Mouse (Mus musculus) 3134 (cell line): ENCODE results near the gene St3gal4.

Source experiments
- DNase-seq: peaks from one replicate; pipeline ENCODE4 v3.0.0-alpha.2; 2011; ENCODE audit warnings: low spot score; ENCODE audit not compliant: insufficient read length; ENCODE audit errors: extremely low read depth

St3gal4 gene

GRCm38 (mm10) chr9:35131637-35132397 lies 12.7 kb upstream of the St3gal4 start:
- no peak for DNase-seq

GRCm38 (mm10) chr9:35128995-35129418 lies 9.9 kb upstream of the St3gal4 start:
- no peak for DNase-seq

DNA sequence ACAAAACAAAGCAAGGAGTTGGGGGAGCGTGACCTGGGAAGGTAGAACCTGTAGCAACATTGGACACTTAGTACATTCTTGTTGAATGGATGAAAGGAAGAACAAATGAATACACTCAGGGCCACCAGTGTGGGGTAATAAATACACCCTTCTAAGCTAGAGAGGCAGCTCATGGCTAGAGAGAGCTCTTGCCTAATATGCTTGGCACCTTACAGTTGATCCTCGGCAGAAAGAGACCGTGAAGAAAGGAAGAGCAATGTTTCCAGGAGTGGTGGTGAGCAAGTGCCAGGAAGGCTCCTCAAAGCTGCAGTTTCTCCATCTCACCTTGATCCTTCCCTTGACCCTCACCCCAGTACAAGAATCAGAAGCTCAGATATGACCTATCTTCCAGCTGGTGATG lies 9.5 kb upstream of the St3gal4 start:
- DNase-seq = no peak

DNA sequence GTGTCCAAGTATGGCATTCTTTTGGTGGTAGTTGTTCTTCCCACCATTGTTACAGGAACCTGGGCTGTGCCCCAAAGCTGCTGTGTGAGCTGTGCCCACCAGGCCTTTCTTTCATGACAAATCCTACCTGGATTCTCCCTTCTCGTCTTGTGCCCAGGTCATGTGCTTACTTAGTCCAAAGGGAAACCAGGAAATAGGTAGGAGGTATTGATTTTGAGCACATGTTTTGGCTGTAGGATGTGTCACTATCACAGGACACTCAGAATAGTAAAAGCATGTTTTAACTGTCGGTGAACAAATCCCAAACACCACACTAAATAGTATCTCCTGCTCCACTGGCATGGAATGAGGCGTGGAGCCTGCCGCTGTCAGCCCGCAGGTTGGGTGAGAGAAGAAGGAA lies 8.5 kb upstream of the St3gal4 start:
- no peak for DNase-seq

DNA sequence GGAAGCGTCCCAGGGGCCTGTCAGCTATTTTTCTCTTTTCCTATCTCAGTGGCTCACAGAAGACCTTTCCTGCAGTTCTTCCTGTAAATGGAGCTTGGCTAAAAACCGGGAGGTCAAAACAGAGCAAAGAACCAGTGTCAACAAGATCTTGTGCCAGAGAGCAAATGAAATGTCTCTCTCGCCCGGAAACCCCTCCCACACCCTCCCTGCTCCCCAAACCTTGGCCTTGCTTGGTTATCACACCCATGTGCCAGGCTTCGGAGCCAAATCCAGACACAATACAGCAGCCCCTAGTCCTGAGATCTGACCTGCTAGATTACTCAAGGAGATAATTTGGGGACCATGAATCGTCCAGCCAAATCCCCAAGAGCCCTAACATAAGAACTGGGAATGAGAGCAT lies 8.1 kb upstream of the St3gal4 start:
- no peak for DNase-seq

GRCm38 (mm10) chr9:35124678-35124955 lies 5.5 kb upstream of the St3gal4 start:
- no peak for DNase-seq

- no peak for DNase-seq
These were observed 5.0 kb upstream of the St3gal4 start for GRCm38 (mm10) chr9:35123804-35124677.

- no peak for DNase-seq
These were observed 4.4 kb upstream of the St3gal4 start for GRCm38 (mm10) chr9:35123456-35123803.

- DNase-seq = no peak
These were observed 3.6 kb upstream of the St3gal4 start for GRCm38 (mm10) chr9:35122551-35123266.

- no peak for DNase-seq
These were observed 505 bp downstream of the St3gal4 start for GRCm38 (mm10) chr9:35118563-35118962.

- DNase-seq = peak; percentile 70
These were observed 1.4 kb downstream of the St3gal4 start for GRCm38 (mm10) chr9:35117384-35118295.

DNA sequence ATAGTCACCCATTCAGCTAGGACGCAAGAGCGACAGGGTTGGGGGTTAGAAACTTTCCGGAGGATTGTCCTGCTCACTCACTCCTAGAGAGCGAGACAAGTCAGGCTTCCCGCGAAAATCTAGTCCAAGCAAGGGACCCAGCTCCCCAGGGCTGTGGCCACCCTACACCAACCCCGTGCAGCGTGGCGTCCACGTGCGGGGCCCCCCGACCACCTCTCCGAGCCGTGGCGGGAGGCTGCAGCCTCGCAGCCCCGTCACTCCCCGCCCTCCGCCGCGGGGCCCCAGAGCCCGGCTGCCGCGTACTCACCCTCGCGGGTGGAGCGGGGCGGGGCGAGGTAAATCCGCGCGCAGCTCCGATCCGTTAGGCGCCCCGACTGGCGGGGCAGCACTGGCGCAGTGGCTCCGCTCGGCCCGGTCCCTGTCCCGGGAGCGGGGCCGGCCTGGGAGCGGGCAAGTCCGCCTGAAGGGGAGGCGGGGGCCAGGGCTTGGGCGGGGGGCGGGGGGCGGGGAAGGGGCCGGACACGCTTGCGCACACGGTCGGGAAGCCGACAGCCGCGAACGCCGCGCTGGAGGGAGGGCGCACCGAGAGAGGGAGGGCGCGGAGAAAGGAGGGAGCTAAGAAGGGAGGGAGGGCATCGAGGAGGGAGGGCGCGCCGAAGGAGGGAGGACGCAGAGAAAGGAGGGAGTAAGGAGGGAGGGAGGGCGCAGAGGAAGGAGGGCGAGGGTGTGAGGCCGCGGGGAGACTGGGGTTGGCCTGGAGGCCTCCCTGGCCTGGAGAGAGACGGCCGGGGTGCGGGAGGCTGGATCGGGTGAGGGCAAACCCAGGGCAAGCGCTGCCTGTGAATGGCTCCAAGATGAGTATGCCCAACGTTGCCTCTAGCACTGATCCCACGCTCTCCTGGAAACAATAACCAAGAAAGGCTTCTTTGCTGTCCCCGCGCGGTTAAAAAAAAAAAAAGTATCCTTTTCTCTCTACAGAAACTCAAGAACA lies 2.4 kb downstream of the St3gal4 start:
- peak; percentile 90 for DNase-seq

DNA sequence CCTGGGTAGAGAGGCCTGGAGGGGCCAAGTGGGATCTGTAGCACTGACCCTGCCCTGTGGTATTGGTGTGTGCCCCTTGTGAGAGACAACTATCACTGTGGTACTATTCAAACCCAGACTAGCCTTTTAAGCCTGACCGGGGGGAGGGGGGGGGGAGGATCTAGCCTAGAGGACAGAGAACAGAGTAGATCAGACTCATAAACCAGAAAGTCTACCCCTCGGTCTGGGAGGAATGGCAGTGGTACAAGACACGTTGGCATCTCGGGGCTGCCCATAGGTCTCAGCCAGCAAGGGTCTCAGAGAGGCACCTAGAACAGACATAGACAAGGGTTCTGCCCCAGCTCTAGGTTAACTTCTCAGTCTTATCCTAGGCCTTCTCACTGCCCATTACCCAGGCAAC lies 3.3 kb downstream of the St3gal4 start:
- no peak for DNase-seq

DNA sequence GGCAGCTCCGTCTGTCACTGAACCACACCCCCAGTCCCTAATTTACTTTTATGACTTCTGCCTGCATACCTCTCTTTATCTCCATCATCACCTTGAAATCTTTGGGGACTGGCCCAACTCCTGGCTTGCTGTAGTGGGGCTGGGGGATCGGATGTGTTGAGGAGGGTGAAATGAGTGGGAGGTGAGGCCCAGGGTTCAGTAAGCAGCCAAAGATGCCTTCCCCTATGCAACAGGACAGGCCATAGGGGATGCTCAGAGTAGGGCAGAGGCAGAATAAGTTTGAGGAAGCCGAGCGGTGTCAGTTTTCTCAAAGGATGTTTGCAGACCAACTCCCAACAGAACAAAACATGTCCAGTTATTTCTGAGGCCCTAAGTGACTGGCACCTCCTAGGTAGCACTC lies 3.8 kb downstream of the St3gal4 start:
- DNase-seq = no peak

GRCm38 (mm10) chr9:35114234-35114633 lies 4.8 kb downstream of the St3gal4 start:
- no peak for DNase-seq

- no peak for DNase-seq
These were observed 7.0 kb downstream of the St3gal4 start for GRCm38 (mm10) chr9:35111941-35112595.

GRCm38 (mm10) chr9:35111446-35111845 lies 7.6 kb downstream of the St3gal4 start:
- DNase-seq = no peak

DNA sequence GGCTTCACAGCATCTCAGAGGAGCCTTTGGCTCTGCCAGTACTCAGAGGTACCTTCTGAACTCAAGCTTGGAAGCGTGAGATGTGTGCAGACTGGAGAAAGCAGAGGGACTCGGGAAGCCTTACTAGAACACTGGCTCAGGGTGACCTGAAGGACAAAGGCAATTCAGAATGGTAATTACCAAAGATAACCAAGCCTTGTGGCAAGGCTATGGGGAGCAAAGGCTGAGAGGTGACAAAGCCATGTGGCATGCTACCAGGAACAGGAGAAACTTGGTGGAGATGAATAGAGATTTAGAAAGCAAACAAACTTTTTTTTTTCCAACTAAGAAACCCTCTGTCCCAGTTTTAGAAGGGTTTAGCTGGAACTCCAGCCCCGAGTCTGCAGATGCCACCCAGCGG lies 8.5 kb downstream of the St3gal4 start:
- no peak for DNase-seq

- no peak for DNase-seq
These were observed 9.0 kb downstream of the St3gal4 start for GRCm38 (mm10) chr9:35110051-35110450.
